Mouse (Mus musculus) testis, adult 2 months (tissue): ENCODE measurements around the gene Map2k5. TPM values are rescaled to one million over a fixed set of nuclear protein-coding genes. Genes with fewer than 3 reads are reported as not detected.

Experiments used
- H3K27ac ChIP-seq: fragments of 200-500 bp; 2 replicates; pipeline ENCODE4 v1.5.1; 2012; ENCODE audit warnings: low read depth, low read length; ENCODE audit not compliant: control insufficient read depth, insufficient read depth
- H3K27me3 ChIP-seq: fragments of 200-500 bp; 2 replicates; pipeline ENCODE4 v1.6.1; 2012; ENCODE audit warnings: mild to moderate bottlenecking, low read length, moderate library complexity; ENCODE audit not compliant: control insufficient read depth, insufficient read depth
- H3K36me3 ChIP-seq: fragments of 200-500 bp; 2 replicates; pipeline ENCODE4 v1.6.1; 2012; ENCODE audit warnings: mild to moderate bottlenecking, low read length; ENCODE audit not compliant: control insufficient read depth, insufficient read depth
- H3K4me1 ChIP-seq: fragments of 200-500 bp; 2 replicates; pipeline ENCODE4 v1.6.1; 2012; ENCODE audit warnings: low read length; ENCODE audit not compliant: control insufficient read depth, insufficient read depth
- H3K4me3 ChIP-seq: fragments of 200-500 bp; 2 replicates; pipeline ENCODE4 v1.5.1; 2012; ENCODE audit warnings: low read depth, mild to moderate bottlenecking, low read length, moderate library complexity, mixed read lengths; ENCODE audit not compliant: control insufficient read depth
- CTCF ChIP-seq: fragments of 200-500 bp; IDR thresholded peaks from 2 replicates; pipeline ENCODE4 v1.5.1; 2012; ENCODE audit warnings: low read depth, mild to moderate bottlenecking, inconsistent platforms, low read length, moderate library complexity; ENCODE audit not compliant: control insufficient read depth, insufficient read depth, insufficient replicate concordance
- POLR2A ChIP-seq: fragments of 200-500 bp; IDR thresholded peaks from 2 replicates; pipeline ENCODE4 v1.6.1; 2012; ENCODE audit warnings: low read depth, mild to moderate bottlenecking, inconsistent platforms, low read length, moderate library complexity; ENCODE audit not compliant: control insufficient read depth
- polyA plus RNA-seq: library from polyadenylated mRNA; depleted of rRNA; stranded (reverse); fragments of >200 nt; gene quantifications from 2 replicates; pipeline ENCODE4 v1.2.3, GENCODE M21; 2012

Gene Map2k5
- polyA plus RNA-seq, 1 experiment: 53.3 TPM

- no peaks in the 10 kb centered on the region for H3K36me3 ChIP-seq
- no peak for TF ChIP-seq POLR2A
- no peak for TF ChIP-seq CTCF
- no peak overlapping the region for H3K4me3 ChIP-seq
- H3K4me1 ChIP-seq: peaks cover 34% of the 10 kb centered on the region
- no peak overlapping the region for H3K27ac ChIP-seq
- peaks cover 6% of the 10 kb centered on the region for H3K27me3 ChIP-seq
Measured at GRCm38 (mm10) chr9:63141641-63142334, 235.9 kb downstream of the Map2k5 start.

- no peak overlapping the region for H3K4me3 ChIP-seq
- TF ChIP-seq POLR2A (no peak), CTCF (no peak)
- H3K27me3 ChIP-seq: peaks cover 3% of the 10 kb centered on the region
- no peak overlapping the region for H3K27ac ChIP-seq
- peaks cover 27% of the 10 kb centered on the region for H3K4me1 ChIP-seq
- H3K36me3 ChIP-seq: no peaks in the 10 kb centered on the region
Measured at GRCm38 (mm10) chr9:63140211-63140610, 237.5 kb downstream of the Map2k5 start.

- Histone ChIP-seq H3K4me3 (no peak overlapping the region), H3K4me1 (peaks cover 21% of the 10 kb centered on the region), H3K36me3 (no peaks in the 10 kb centered on the region), H3K27ac (no peak overlapping the region), H3K27me3 (no peaks in the 10 kb centered on the region; the same call in 1 of the 2 replicates)
- no peak for TF ChIP-seq CTCF
- TF ChIP-seq POLR2A: no peak
Measured at GRCm38 (mm10) chr9:63139661-63140060, 238.0 kb downstream of the Map2k5 start.

GRCm38 (mm10) chr9:63138481-63138967 is 239.2 kb downstream of the Map2k5 start:
- H3K36me3 ChIP-seq: no peaks in the 10 kb centered on the region
- H3K4me1 ChIP-seq: peaks cover 14% of the 10 kb centered on the region

GRCm38 (mm10) chr9:63137615-63137915 is 240.1 kb downstream of the Map2k5 start:
- Histone ChIP-seq H3K27ac (no peak overlapping the region), H3K36me3 (no peaks in the 10 kb centered on the region), H3K4me3 (no peak overlapping the region), H3K27me3 (no peaks in the 10 kb centered on the region; the same call in 1 of the 2 replicates), H3K4me1 (peaks cover 12% of the 10 kb centered on the region)
- TF ChIP-seq CTCF (no peak), POLR2A (no peak)

More at GRCm38 (mm10) chr9:63138481-63138967, 239.2 kb downstream of the Map2k5 start:
- H3K27me3 ChIP-seq: no peaks in the 10 kb centered on the region; the same call in 1 of the 2 replicates
- no peak overlapping the region for H3K27ac ChIP-seq
- TF ChIP-seq CTCF (no peak), POLR2A (no peak)
- no peak overlapping the region for H3K4me3 ChIP-seq

- Histone ChIP-seq H3K36me3 (no peaks in the 10 kb centered on the region), H3K27me3 (no peaks in the 10 kb centered on the region; the same call in 1 of the 2 replicates), H3K27ac (no peak overlapping the region), H3K4me3 (no peak overlapping the region), H3K4me1 (peaks cover 15% of the 10 kb centered on the region)
- TF ChIP-seq POLR2A (no peak), CTCF (no peak)
Measured at GRCm38 (mm10) chr9:63136756-63137614, 240.7 kb downstream of the Map2k5 start.

- Histone ChIP-seq H3K27ac (no peak overlapping the region), H3K27me3 (no peaks in the 10 kb centered on the region; the same call in 1 of the 2 replicates), H3K4me3 (no peak overlapping the region), H3K36me3 (no peaks in the 10 kb centered on the region), H3K4me1 (peaks cover 17% of the 10 kb centered on the region)
- TF ChIP-seq POLR2A (no peak), CTCF (no peak)
Measured at GRCm38 (mm10) chr9:63136241-63136640, 241.5 kb downstream of the Map2k5 start.
